Mouse (Mus musculus): ENCODE measurements around the gene Serp2. TPM values are rescaled to one million over a fixed set of nuclear protein-coding genes. Genes with fewer than 3 reads are reported as not detected.

Gene Serp2
- polyA plus RNA-seq, 1 experiment = 6.1 TPM

GRCm38 (mm10) chr14:76515620-76516019, 41.1 kb downstream of the Serp2 start:
- peak overlapping the region; percentile 98 for H3K4me3 ChIP-seq (ENCODE audit: low read depth, low read length)
- TF ChIP-seq EP300 (IDR thresholded peaks at IDR 0.05; ENCODE audit: insufficient read depth, low read depth, low read length) (peak; percentile 99), POLR2A (IDR thresholded peaks at IDR 0.05; ENCODE audit: insufficient read depth, low read length) (no peak)
- H3K27ac ChIP-seq (ENCODE audit: insufficient read depth, low read length) = peak overlapping the region; percentile 99
- no peaks in the 10 kb centered on the region for H3K27me3 ChIP-seq (ENCODE audit: control insufficient read depth, insufficient read depth, low read length, poor library complexity, severe bottlenecking)
- H3K4me1 ChIP-seq (ENCODE audit: control insufficient read depth, insufficient read depth, low read length) = peaks cover 6% of the 10 kb centered on the region
- H3K9me3 ChIP-seq (replicated peaks; ENCODE audit: control insufficient read depth, insufficient read depth, low read length, poor library complexity, severe bottlenecking) = no peaks in the 10 kb centered on the region
- peak overlapping the region; percentile 81 for H3K9ac ChIP-seq (ENCODE audit: low read depth, poor library complexity, severe bottlenecking)
- peaks cover 7% of the 10 kb centered on the region; the same call in 1 of the 2 replicates for H3K36me3 ChIP-seq (ENCODE audit: control insufficient read depth, insufficient read depth, low read length, poor library complexity, severe bottlenecking)

GRCm38 (mm10) chr14:76514050-76514585, 42.6 kb downstream of the Serp2 start:
- Histone ChIP-seq H3K36me3 (ENCODE audit: control insufficient read depth, insufficient read depth, low read length, poor library complexity, severe bottlenecking) (no peaks in the 10 kb centered on the region), H3K9ac (ENCODE audit: low read depth, poor library complexity, severe bottlenecking) (no peak overlapping the region), H3K27ac (ENCODE audit: insufficient read depth, low read length) (peak overlapping the region; percentile 68), H3K4me3 (ENCODE audit: low read depth, low read length) (no peak overlapping the region), H3K4me1 (ENCODE audit: control insufficient read depth, insufficient read depth, low read length) (peaks cover 4% of the 10 kb centered on the region), H3K27me3 (ENCODE audit: control insufficient read depth, insufficient read depth, low read length, poor library complexity, severe bottlenecking) (no peaks in the 10 kb centered on the region), H3K9me3 (replicated peaks; ENCODE audit: control insufficient read depth, insufficient read depth, low read length, poor library complexity, severe bottlenecking) (no peaks in the 10 kb centered on the region)
- TF ChIP-seq EP300 (IDR thresholded peaks at IDR 0.05; ENCODE audit: insufficient read depth, low read depth, low read length) (no peak), POLR2A (IDR thresholded peaks at IDR 0.05; ENCODE audit: insufficient read depth, low read length) (no peak), CTCF (IDR thresholded peaks at IDR 0.05; ENCODE audit: low read depth, low read length) (no peak)

GRCm38 (mm10) chr14:76513395-76514049, 43.2 kb downstream of the Serp2 start:
- H3K27ac ChIP-seq (ENCODE audit: insufficient read depth, low read length) = peak overlapping the region; percentile 74
- TF ChIP-seq CTCF (IDR thresholded peaks at IDR 0.05; ENCODE audit: low read depth, low read length) (no peak), EP300 (IDR thresholded peaks at IDR 0.05; ENCODE audit: insufficient read depth, low read depth, low read length) (peak; percentile 70; the same call in 1 of the 2 replicates), POLR2A (IDR thresholded peaks at IDR 0.05; ENCODE audit: insufficient read depth, low read length) (no peak)
- peak overlapping the region; percentile 42 for H3K9ac ChIP-seq (ENCODE audit: low read depth, poor library complexity, severe bottlenecking)
- no peak overlapping the region for H3K4me3 ChIP-seq (ENCODE audit: low read depth, low read length)
- H3K27me3 ChIP-seq (ENCODE audit: control insufficient read depth, insufficient read depth, low read length, poor library complexity, severe bottlenecking) = no peaks in the 10 kb centered on the region
- H3K9me3 ChIP-seq (replicated peaks; ENCODE audit: control insufficient read depth, insufficient read depth, low read length, poor library complexity, severe bottlenecking) = no peaks in the 10 kb centered on the region
- peaks cover 6% of the 10 kb centered on the region for H3K4me1 ChIP-seq (ENCODE audit: control insufficient read depth, insufficient read depth, low read length)
- no peaks in the 10 kb centered on the region for H3K36me3 ChIP-seq (ENCODE audit: control insufficient read depth, insufficient read depth, low read length, poor library complexity, severe bottlenecking)

GRCm38 (mm10) chr14:76511971-76512370, 44.7 kb downstream of the Serp2 start:
- Histone ChIP-seq H3K4me1 (ENCODE audit: control insufficient read depth, insufficient read depth, low read length) (peaks cover 6% of the 10 kb centered on the region), H3K27me3 (ENCODE audit: control insufficient read depth, insufficient read depth, low read length, poor library complexity, severe bottlenecking) (no peaks in the 10 kb centered on the region), H3K9ac (ENCODE audit: low read depth, poor library complexity, severe bottlenecking) (no peak overlapping the region), H3K9me3 (replicated peaks; ENCODE audit: control insufficient read depth, insufficient read depth, low read length, poor library complexity, severe bottlenecking) (no peaks in the 10 kb centered on the region), H3K27ac (ENCODE audit: insufficient read depth, low read length) (no peak overlapping the region), H3K36me3 (ENCODE audit: control insufficient read depth, insufficient read depth, low read length, poor library complexity, severe bottlenecking) (peaks cover 12% of the 10 kb centered on the region), H3K4me3 (ENCODE audit: low read depth, low read length) (no peak overlapping the region)
- TF ChIP-seq CTCF (IDR thresholded peaks at IDR 0.05; ENCODE audit: low read depth, low read length) = no peak

GRCm38 (mm10) chr14:76508701-76509100, 48.0 kb downstream of the Serp2 start:
- Histone ChIP-seq H3K9ac (ENCODE audit: low read depth, poor library complexity, severe bottlenecking) (no peak overlapping the region), H3K4me3 (ENCODE audit: low read depth, low read length) (no peak overlapping the region), H3K27ac (ENCODE audit: insufficient read depth, low read length) (no peak overlapping the region), H3K9me3 (replicated peaks; ENCODE audit: control insufficient read depth, insufficient read depth, low read length, poor library complexity, severe bottlenecking) (no peaks in the 10 kb centered on the region), H3K4me1 (ENCODE audit: control insufficient read depth, insufficient read depth, low read length) (peaks cover 2% of the 10 kb centered on the region), H3K36me3 (ENCODE audit: control insufficient read depth, insufficient read depth, low read length, poor library complexity, severe bottlenecking) (peaks cover 26% of the 10 kb centered on the region), H3K27me3 (ENCODE audit: control insufficient read depth, insufficient read depth, low read length, poor library complexity, severe bottlenecking) (no peaks in the 10 kb centered on the region)
- no peak for TF ChIP-seq EP300 (IDR thresholded peaks at IDR 0.05; ENCODE audit: insufficient read depth, low read depth, low read length)
- no peak for TF ChIP-seq CTCF (IDR thresholded peaks at IDR 0.05; ENCODE audit: low read depth, low read length)
- TF ChIP-seq POLR2A (IDR thresholded peaks at IDR 0.05; ENCODE audit: insufficient read depth, low read length) = no peak

- no peaks in the 10 kb centered on the region for H3K9me3 ChIP-seq (replicated peaks; ENCODE audit: control insufficient read depth, insufficient read depth, low read length, poor library complexity, severe bottlenecking)
- no peaks in the 10 kb centered on the region for H3K27me3 ChIP-seq (ENCODE audit: control insufficient read depth, insufficient read depth, low read length, poor library complexity, severe bottlenecking)
- peaks cover 26% of the 10 kb centered on the region for H3K36me3 ChIP-seq (ENCODE audit: control insufficient read depth, insufficient read depth, low read length, poor library complexity, severe bottlenecking)
- no peak overlapping the region for H3K9ac ChIP-seq (ENCODE audit: low read depth, poor library complexity, severe bottlenecking)
- H3K4me3 ChIP-seq (ENCODE audit: low read depth, low read length) = no peak overlapping the region
- peaks cover 2% of the 10 kb centered on the region for H3K4me1 ChIP-seq (ENCODE audit: control insufficient read depth, insufficient read depth, low read length)
- H3K27ac ChIP-seq (ENCODE audit: insufficient read depth, low read length) = peak overlapping the region; percentile 26
- TF ChIP-seq CTCF (IDR thresholded peaks at IDR 0.05; ENCODE audit: low read depth, low read length) = no peak
- TF ChIP-seq POLR2A (IDR thresholded peaks at IDR 0.05; ENCODE audit: insufficient read depth, low read length) = peak; percentile 17
Measured at GRCm38 (mm10) chr14:76507804-76508500, 48.7 kb downstream of the Serp2 start.
